Mouse (Mus musculus) forebrain, embryonic 10.5 days (tissue): ENCODE measurements around the gene Fcrl5. TPM values are rescaled to one million over a fixed set of nuclear protein-coding genes. Genes with fewer than 3 reads are reported as not detected.

Experiments used
- DNase-seq: peaks from one replicate; pipeline ENCODE4 v3.0.0-alpha.2; 2017; ENCODE audit warnings: low spot score; ENCODE audit errors: extremely low spot score
- H3K27ac ChIP-seq: fragments of 300-500 bp; sonication (generic); 2 replicates; pipeline ENCODE4 v1.5.1; 2016; ENCODE audit warnings: mild to moderate bottlenecking
- H3K27me3 ChIP-seq: fragments of 300-500 bp; sonication (generic); 2 replicates; pipeline ENCODE4 v1.6.1; 2016; ENCODE audit warnings: mild to moderate bottlenecking; ENCODE audit not compliant: poor library complexity, severe bottlenecking
- H3K36me3 ChIP-seq: fragments of 300-500 bp; sonication (generic); replicated peaks from 2 replicates; pipeline ENCODE4 v1.6.1; 2016; ENCODE audit warnings: mild to moderate bottlenecking, moderate library complexity
- H3K4me1 ChIP-seq: fragments of 300-500 bp; sonication (generic); 2 replicates; pipeline ENCODE4 v1.6.1; 2016
- H3K4me3 ChIP-seq: fragments of 300-500 bp; sonication (generic); 2 replicates; pipeline ENCODE4 v1.5.1; 2016; ENCODE audit warnings: mild to moderate bottlenecking, moderate library complexity
- H3K9me3 ChIP-seq: fragments of 300-500 bp; sonication (generic); 2 replicates; pipeline ENCODE4 v1.6.1; 2016; ENCODE audit warnings: mild to moderate bottlenecking, moderate library complexity
- WGBS: fragments of 180-500 bp; shearing (Covaris S2); methylation state at CpG from one replicate; pipeline ENCODE4 v1.1.7; 2016; 5-methylcytosine and 5-hydroxymethylcytosine counted together
- polyA plus RNA-seq: library from polyadenylated mRNA; unstranded; fragments of >200 nt; fragmentation: Nextera tagmentation; extraction: Ambion mirVana; gene quantifications from 2 replicates; pipeline ENCODE4 v1.2.1, GENCODE M21; 2016

Fcrl5 gene
- polyA plus RNA-seq, result not detected in 2 replicates

DNA sequence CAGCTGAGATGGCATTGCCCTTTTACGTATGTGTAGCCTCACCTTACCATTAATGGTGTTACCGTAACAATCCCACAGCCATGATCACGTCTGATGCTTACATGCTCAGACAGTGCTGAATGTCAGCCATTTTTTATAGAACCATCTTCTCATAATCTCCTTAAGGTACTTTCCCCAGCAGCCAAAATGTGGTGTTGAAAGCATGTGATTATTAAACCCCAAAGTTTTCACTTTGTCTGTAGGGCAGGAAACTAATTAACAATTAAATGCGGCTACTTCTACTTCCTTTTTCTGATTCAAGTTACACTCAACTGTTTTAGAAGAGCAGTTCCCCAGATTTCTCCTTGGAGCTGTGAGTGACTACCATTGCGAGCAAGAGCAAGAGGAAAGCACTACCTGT, at the start of gene Fcrl5:
TSS of gene Fcrl5 (plus strand) at position 295 of the 400 bp plus-strand sequence.
- no peak within 1 kb of the TSS for H3K4me3 ChIP-seq
- WGBS, result 94% methylated on average over 5 of the region's 5 CpGs
- H3K9me3 ChIP-seq, result no peaks in the 10 kb centered on the region
- no peaks in the 10 kb centered on the region for H3K36me3 ChIP-seq
- H3K27ac ChIP-seq, result no peak within 1 kb of the TSS
- no peaks in the 10 kb centered on the region for H3K27me3 ChIP-seq
- no peak for DNase-seq
- no peaks in the 10 kb centered on the region for H3K4me1 ChIP-seq

DNA sequence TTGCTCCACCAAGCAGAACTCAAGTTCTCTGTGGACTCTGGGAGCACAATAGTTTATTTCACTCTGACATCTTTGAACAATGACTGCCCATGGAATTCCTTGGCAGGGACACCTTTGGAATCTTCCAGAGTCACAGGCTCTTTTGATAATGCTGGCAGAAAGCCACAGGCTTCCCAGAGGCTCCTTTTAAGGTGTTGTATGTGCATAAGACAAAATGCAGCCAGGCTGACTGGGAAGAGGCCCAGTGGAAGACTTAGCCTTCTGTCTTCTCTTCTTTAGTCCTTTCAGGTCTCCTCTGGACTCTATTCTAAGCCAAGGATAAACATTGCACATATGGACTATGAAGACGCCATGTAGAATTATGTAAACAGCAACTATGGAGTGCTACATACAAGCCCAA, 44.6 kb upstream of the Fcrl5 start:
- DNase-seq, result no peak
- no peaks in the 10 kb centered on the region for H3K9me3 ChIP-seq
- 97% methylated on average over 1 of the region's 1 CpGs for WGBS
- no peaks in the 10 kb centered on the region for H3K4me1 ChIP-seq
- no peak overlapping the region for H3K4me3 ChIP-seq
- H3K36me3 ChIP-seq, result no peaks in the 10 kb centered on the region
- no peak overlapping the region for H3K27ac ChIP-seq
- H3K27me3 ChIP-seq, result no peaks in the 10 kb centered on the region

DNA sequence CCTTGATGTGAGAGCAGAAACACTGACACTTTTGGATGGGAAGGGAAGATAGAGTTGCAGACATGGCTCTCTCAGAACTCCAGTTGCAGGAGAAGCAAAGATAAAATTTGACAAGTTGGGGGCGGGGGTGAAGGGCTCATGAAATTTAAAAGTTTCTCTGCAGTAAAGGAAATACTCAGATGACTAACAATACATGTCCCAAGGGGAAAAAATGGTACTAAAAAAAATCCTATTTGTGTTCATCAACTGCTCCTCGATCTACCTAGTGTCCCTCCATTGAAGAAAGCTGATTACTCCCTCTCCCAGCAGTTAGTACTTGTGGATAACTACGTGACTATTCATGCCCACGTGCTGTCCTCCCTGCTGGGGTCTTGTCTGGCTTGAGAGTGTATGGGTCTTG, 36.8 kb upstream of the Fcrl5 start:
- Histone ChIP-seq H3K4me3 (no peak overlapping the region), H3K27ac (no peak overlapping the region), H3K27me3 (no peaks in the 10 kb centered on the region), H3K4me1 (no peaks in the 10 kb centered on the region), H3K36me3 (no peaks in the 10 kb centered on the region), H3K9me3 (no peaks in the 10 kb centered on the region)
- WGBS, result 73% methylated on average over 4 of the region's 4 CpGs
- DNase-seq, result no peak

DNA sequence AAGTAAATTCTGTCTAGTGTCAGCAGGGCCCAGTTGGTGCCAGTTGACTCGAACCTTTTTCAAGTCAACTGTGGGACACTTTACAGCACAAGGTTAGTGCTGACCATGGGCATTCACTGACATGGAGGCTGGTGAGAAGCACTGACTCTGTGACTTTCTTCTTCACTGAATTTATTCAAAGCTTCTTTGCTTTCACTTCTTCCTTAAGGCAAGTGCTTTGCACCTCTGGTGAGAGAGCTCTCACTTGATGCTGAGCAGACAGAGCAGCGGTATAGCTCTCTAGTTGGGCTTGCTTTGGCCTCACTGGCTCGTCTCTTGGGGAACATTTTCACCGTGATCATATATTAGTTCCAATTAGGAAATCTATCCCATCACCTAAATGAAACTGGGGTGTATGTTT, 35.7 kb upstream of the Fcrl5 start:
- Histone ChIP-seq H3K36me3 (no peaks in the 10 kb centered on the region), H3K4me3 (no peak overlapping the region), H3K9me3 (no peaks in the 10 kb centered on the region), H3K27ac (no peak overlapping the region), H3K4me1 (no peaks in the 10 kb centered on the region), H3K27me3 (no peaks in the 10 kb centered on the region)
- WGBS, result 89% methylated on average over 4 of the region's 4 CpGs
- no peak for DNase-seq

DNA sequence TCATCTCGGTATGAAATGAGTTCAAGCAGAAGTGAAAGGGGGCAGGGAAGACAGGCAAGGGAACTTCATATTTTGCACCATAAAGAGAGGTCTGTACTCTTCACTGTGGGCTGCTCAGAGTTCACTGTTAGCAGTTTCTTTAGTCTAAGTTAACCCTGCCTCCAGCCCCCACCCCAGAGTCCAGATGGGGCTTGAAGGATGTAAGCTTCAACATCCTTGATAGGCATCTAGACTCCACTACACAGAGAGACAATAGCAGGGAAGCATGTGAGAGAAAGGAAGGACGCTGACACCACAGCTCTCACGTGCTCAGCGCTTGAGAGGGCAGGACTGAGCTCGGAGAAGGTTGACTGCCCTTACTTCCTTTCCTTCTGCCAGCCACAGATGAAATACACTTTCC, 34.3 kb upstream of the Fcrl5 start:
- Histone ChIP-seq H3K27ac (no peak overlapping the region), H3K4me3 (no peak overlapping the region), H3K4me1 (no peaks in the 10 kb centered on the region), H3K36me3 (no peaks in the 10 kb centered on the region), H3K27me3 (no peaks in the 10 kb centered on the region), H3K9me3 (no peaks in the 10 kb centered on the region)
- 75% methylated on average over 5 of the region's 5 CpGs for WGBS
- DNase-seq, result no peak

DNA sequence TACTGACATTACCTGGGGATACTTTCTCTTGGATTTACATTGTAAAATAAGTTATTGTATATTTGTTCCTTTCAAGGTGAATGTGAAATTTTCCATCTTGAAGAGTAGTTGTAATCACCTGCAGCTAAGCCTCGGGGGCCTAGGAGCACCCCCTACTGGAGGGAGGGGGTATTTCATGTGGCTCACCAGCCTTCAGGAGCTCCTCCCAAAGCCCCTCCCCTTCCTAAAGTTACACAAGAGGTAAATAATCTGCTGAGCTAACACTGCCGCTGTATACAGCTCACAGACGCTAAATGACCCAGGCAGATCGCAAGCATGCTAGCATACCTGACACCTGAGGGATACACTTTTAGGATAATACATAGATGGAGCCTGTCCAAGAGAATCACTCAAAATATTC, 27.4 kb upstream of the Fcrl5 start:
- Histone ChIP-seq H3K27me3 (no peaks in the 10 kb centered on the region), H3K36me3 (no peaks in the 10 kb centered on the region), H3K27ac (no peak overlapping the region), H3K4me1 (peaks cover 8% of the 10 kb centered on the region), H3K4me3 (no peak overlapping the region), H3K9me3 (no peaks in the 10 kb centered on the region)
- WGBS, result 31% methylated on average over 4 of the region's 4 CpGs
- DNase-seq, result no peak

DNA sequence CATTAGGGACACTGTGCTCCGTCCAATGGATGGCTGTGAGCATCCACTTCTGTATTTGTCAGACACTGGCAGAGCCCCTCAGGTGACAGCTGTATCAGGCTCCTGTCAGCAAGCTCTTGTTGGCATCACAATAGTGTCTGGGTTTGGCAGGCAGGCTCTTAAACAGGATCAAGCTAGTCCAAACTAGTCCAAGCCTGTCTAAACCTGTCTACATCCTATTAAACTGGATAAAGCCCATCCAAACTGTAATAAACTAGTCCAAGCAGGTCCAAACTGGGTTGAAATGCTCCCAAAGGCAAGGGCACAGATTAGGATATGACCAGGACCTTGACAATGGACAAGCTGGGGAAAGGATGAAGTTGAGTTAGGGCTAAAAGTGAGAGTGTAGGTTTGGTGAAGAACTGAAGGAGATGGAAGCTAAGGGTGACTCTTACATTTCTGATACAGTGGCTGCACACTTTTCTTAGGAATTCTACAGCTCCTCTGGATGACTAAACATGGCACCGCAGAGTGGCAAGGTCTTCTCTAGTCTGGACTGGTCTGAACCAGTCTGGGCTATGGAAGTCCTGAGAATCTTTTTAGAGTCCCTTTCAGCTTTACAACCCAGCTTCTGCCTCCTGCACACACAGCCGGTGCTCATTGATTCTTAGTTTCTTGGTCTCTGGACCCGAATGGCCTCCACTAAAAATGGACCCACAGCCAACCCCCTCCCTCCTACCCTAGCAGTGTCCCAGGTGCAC, 26.2 kb upstream of the Fcrl5 start:
- 92% methylated on average over 4 of the region's 4 CpGs for WGBS
- peaks cover 8% of the 10 kb centered on the region for H3K4me1 ChIP-seq
- no peak overlapping the region for H3K27ac ChIP-seq
- no peaks in the 10 kb centered on the region for H3K9me3 ChIP-seq
- H3K4me3 ChIP-seq, result no peak overlapping the region
- no peak for DNase-seq
- no peaks in the 10 kb centered on the region for H3K27me3 ChIP-seq
- H3K36me3 ChIP-seq, result no peaks in the 10 kb centered on the region

DNA sequence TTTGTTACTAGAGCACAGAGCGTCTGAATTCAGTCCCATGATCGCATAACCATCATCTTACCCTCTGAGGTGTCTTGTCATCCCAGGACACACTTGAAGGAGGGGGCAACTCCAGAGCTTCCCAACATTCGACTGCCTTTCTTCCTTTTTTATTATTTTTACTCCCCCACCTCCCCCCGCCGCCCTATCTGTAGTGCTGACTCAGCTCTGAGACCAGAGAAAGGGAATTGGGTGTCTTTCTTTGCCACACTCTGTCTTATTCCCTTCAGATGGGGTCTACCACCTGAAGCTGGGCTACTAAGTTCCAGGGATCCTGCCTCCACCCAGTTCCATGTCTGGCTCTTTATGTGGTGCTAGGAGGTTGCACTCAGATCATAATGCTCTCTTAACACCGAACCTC, 25.0 kb upstream of the Fcrl5 start:
- H3K4me3 ChIP-seq, result no peak overlapping the region
- no peaks in the 10 kb centered on the region for H3K36me3 ChIP-seq
- no peaks in the 10 kb centered on the region for H3K9me3 ChIP-seq
- no peaks in the 10 kb centered on the region for H3K27me3 ChIP-seq
- no peak overlapping the region for H3K27ac ChIP-seq
- H3K4me1 ChIP-seq, result peaks cover 8% of the 10 kb centered on the region
- no peak for DNase-seq
- WGBS, result 85% methylated on average over 6 of the region's 6 CpGs

DNA sequence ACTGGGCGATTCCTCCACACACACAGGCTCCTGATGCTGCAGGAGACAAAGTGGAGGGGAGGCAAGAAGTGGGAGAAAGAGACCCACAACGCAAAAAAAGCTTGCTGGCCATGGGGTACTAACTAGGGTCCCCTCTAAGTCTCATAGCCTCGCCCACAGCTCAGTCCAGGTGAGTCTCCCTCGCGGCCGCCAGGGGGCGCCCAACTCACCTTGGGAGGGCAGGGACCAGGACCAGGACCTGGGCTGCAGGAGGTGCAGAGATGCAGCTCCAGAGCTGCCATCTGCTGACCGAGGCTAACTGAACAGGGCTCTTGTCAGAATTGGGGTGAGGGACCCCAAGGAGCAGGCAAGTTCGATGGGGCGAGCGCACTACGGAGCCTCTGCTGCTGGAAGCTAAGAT, 24.4 kb upstream of the Fcrl5 start:
- H3K9me3 ChIP-seq, result no peaks in the 10 kb centered on the region
- no peaks in the 10 kb centered on the region for H3K36me3 ChIP-seq
- DNase-seq, result peak; percentile 70
- 8% methylated on average over 12 of the region's 12 CpGs for WGBS
- H3K27me3 ChIP-seq, result no peaks in the 10 kb centered on the region
- H3K4me1 ChIP-seq, result peaks cover 8% of the 10 kb centered on the region
- H3K4me3 ChIP-seq, result no peak overlapping the region; the same call in 1 of the 2 replicates
- no peak overlapping the region for H3K27ac ChIP-seq

DNA sequence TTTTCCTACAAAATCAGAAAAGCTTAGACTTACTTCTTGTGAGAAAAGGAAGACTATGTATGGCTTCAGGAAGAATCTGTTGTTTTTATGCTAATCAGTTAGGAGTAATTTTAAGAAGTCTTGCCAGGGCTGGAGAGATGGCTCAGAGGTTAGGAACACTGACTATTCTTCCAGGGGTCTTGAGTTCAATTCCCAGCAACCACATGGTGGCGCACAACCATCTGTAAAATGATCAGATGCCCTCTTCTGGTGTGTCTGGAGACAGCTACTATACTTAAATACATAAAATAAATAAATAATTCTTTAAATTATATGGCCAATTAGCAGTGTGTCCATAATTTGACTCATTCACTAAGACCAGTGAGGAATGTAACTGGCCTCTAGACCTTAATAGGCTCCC, 14.9 kb upstream of the Fcrl5 start:
- no peaks in the 10 kb centered on the region for H3K27me3 ChIP-seq
- H3K4me1 ChIP-seq, result no peaks in the 10 kb centered on the region
- DNase-seq, result no peak
- no peak overlapping the region for H3K4me3 ChIP-seq
- H3K27ac ChIP-seq, result no peak overlapping the region
- WGBS, result 61% methylated on average over 1 of the region's 1 CpGs
- no peaks in the 10 kb centered on the region for H3K9me3 ChIP-seq
- no peaks in the 10 kb centered on the region for H3K36me3 ChIP-seq

DNA sequence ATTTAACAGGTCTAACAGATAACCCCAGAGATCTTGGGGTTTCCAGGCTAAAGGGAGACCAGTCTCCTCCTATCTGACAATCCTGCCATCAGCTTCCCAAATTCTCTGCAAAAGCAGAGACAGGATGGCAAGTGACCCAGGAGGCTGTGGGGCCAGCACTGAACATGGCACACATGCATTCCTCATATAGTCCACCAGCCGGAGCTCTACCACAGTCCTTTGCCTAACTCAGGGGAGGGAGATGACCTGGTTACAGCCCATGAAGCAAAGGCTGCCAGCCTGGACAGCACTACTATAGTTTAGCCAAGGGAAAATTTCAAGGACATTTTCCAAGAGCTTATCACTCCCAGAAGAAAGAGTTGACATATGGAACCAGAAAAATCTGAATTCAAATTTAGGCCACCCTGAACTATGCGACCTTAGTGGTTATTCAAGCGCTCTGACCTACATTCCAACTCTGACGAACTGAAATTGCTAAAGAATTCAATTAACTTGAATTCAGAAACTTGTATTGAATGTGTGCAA, 13.1 kb upstream of the Fcrl5 start:
- no peaks in the 10 kb centered on the region for H3K27me3 ChIP-seq
- no peaks in the 10 kb centered on the region for H3K9me3 ChIP-seq
- H3K4me3 ChIP-seq, result no peak overlapping the region
- DNase-seq, result no peak
- H3K4me1 ChIP-seq, result no peaks in the 10 kb centered on the region
- H3K27ac ChIP-seq, result no peak overlapping the region
- no peaks in the 10 kb centered on the region for H3K36me3 ChIP-seq
- WGBS, result 83% methylated on average over 4 of the region's 4 CpGs

DNA sequence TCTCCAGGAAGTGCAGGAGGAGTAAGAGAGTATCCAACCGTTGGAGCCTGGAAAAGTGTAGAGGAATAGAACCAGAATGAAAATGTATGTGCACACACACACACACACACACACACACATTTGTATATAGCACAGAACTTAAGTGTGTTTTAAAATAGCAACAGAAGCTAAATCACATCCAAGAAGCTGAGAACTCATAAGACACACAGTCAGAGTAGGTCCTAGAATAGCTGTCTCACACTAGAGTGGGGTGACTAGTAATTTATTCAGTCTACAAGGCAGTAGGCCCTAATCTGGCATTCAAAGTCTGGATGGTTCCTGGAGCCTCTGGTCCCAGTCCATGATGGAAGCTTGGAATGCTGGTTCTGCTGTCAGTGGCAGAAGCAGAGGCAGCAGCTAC, 5.0 kb downstream of the Fcrl5 start:
- DNase-seq, result no peak
- Histone ChIP-seq H3K27me3 (no peaks in the 10 kb centered on the region), H3K4me3 (no peak overlapping the region), H3K36me3 (no peaks in the 10 kb centered on the region), H3K4me1 (no peaks in the 10 kb centered on the region), H3K9me3 (no peaks in the 10 kb centered on the region), H3K27ac (no peak overlapping the region)
- 83% methylated on average over 1 of the region's 1 CpGs for WGBS

DNA sequence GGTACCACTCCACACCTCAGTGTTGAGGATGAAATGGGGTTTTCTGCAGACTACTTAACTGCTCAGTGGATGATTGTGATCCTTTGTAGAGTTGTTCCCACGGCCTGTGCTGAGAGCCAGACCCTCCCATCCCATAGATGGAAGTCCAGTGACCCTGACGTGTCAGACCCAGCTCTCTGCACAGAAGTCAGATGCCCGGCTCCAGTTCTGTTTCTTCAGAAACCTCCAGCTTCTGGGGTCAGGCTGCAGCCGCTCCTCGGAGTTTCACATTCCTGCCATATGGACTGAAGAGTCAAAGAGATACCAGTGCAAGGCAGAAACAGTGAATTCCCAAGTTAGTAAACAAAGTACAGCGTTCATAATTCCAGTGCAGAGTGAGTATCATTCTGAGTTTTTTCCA, 8.4 kb downstream of the Fcrl5 start:
- Histone ChIP-seq H3K27ac (no peak overlapping the region), H3K9me3 (no peaks in the 10 kb centered on the region), H3K4me3 (no peak overlapping the region), H3K4me1 (no peaks in the 10 kb centered on the region), H3K27me3 (no peaks in the 10 kb centered on the region), H3K36me3 (no peaks in the 10 kb centered on the region)
- 83% methylated on average over 6 of the region's 6 CpGs for WGBS
- DNase-seq, result no peak

DNA sequence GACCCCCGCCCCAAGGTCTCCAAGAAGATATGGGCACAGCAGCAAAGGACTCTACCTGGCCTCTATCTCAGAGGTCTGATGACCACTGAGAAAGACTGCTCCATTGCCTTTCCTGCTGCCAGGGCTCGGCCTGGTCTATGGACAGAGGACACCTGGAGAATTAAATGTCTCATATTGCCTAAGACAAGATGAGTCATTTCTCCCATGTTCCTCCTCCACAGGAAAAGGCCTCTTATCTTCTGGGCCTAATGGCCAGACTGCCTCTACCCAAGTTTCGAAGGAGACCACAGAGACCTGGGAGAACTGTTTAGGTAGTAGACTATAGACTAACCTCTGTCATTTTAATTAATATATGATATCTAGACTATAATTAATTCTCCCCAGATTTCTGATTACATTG, 29.9 kb downstream of the Fcrl5 start:
- H3K27me3 ChIP-seq, result no peaks in the 10 kb centered on the region
- DNase-seq, result no peak
- H3K36me3 ChIP-seq, result no peaks in the 10 kb centered on the region
- no peak overlapping the region for H3K27ac ChIP-seq
- peaks cover 5% of the 10 kb centered on the region for H3K9me3 ChIP-seq
- WGBS, result 90% methylated on average over 3 of the region's 3 CpGs
- no peaks in the 10 kb centered on the region for H3K4me1 ChIP-seq
- H3K4me3 ChIP-seq, result no peak overlapping the region
